Mouse (Mus musculus) olfactory bulb, adult 2 months (tissue): Measurements from ENCODE around the gene Hexim2. TPM values are rescaled to one million over a fixed set of nuclear protein-coding genes. Genes with fewer than 3 reads are reported as not detected.

ENCODE experiments used
- H3K27ac ChIP-seq: fragments of 200-500 bp; 2 replicates; pipeline ENCODE4 v1.5.1; 2012; ENCODE audit warnings: low read depth, low read length; ENCODE audit not compliant: insufficient read depth
- H3K4me1 ChIP-seq: fragments of 200-500 bp; 2 replicates; pipeline ENCODE4 v1.6.1; 2012; ENCODE audit warnings: low read length; ENCODE audit not compliant: control insufficient read depth, insufficient read depth
- H3K4me3 ChIP-seq: fragments of 200-500 bp; 2 replicates; pipeline ENCODE4 v1.5.1; 2012; ENCODE audit warnings: mild to moderate bottlenecking, low read depth, low read length, moderate library complexity; ENCODE audit not compliant: insufficient read depth
- CTCF ChIP-seq: fragments of 200-500 bp; IDR thresholded peaks from 2 replicates; pipeline ENCODE4 v1.5.1; 2012; ENCODE audit warnings: low read depth, mild to moderate bottlenecking, low read length, moderate library complexity; ENCODE audit not compliant: insufficient read depth
- POLR2A ChIP-seq: fragments of 200-500 bp; IDR thresholded peaks from 2 replicates; pipeline ENCODE4 v1.6.1; 2012; ENCODE audit warnings: mild to moderate bottlenecking, low read depth, low read length, moderate library complexity; ENCODE audit not compliant: insufficient read depth
- WGBS: fragments of 180-500 bp; shearing (Covaris S2); methylation state at CpG from one replicate; pipeline ENCODE4 v1.1.7; 2018; 5-methylcytosine and 5-hydroxymethylcytosine counted together
- polyA plus RNA-seq: library from polyadenylated mRNA; stranded (reverse); fragments of >200 nt; gene quantifications from 2 replicates; pipeline ENCODE4 v1.2.4, GENCODE M21; 2012; ENCODE audit warnings: low replicate concordance; ENCODE audit not compliant: missing spikeins, insufficient read depth, insufficient read length

The Hexim2 gene
- polyA plus RNA-seq, 1 experiment = not detected

DNA sequence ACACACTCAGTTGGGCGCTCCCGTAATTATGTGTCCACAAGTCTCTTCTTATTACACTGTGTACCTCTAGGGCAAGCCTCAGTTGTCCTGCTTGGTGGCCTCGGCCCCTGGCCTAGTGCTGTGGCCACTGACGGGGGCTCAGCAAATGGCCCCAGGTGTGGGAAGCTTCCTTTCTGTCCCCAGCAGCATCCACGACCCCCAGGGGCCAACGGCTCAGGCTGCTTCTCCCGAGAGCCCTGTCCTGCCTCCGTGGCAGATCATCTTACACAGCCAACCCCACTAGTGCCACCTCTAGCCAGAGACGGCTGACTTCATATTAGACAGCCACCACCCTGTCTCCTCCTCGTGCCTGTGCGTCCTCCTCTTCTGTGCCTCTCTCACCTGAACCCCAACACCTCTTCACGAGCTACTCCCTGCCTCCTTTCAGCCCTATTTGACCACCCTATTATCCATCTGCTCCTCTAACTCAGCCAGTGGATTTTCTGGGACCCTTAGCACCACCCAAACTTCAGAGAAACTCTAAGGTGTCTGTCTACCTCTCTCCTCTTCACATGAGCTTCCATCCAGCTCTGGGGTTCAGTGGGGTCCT, 32.8 kb upstream of the Hexim2 start:
- Histone ChIP-seq H3K27ac (no peak overlapping the region), H3K4me1 (peaks cover 25% of the 10 kb centered on the region), H3K4me3 (no peak overlapping the region)
- WGBS = 84% methylated on average over 12 of the region's 12 CpGs
- TF ChIP-seq CTCF (no peak), POLR2A (no peak)

DNA sequence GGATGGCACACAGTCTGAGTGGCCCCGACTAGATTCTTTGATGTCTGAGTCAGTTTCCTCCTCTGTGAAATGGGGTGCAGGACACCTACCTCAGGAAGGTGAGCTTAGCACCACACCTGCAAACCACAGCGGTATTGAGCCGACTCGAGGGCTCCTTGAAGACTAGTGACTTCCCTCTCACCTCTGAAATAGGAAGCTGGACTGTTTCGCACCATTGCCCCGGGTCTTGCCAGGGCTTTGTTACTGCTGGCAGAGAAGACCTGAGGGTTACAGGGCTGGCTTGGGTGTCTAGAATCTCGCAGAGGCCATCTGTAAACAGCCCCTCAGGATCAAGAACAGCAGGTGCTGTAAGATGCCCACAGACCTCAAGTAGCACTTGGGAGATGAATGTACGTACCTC, 31.9 kb upstream of the Hexim2 start:
- no peak for TF ChIP-seq POLR2A
- no peak for TF ChIP-seq CTCF
- Histone ChIP-seq H3K4me3 (no peak overlapping the region), H3K27ac (no peak overlapping the region), H3K4me1 (peaks cover 22% of the 10 kb centered on the region)
- WGBS = 84% methylated on average over 8 of the region's 8 CpGs

DNA sequence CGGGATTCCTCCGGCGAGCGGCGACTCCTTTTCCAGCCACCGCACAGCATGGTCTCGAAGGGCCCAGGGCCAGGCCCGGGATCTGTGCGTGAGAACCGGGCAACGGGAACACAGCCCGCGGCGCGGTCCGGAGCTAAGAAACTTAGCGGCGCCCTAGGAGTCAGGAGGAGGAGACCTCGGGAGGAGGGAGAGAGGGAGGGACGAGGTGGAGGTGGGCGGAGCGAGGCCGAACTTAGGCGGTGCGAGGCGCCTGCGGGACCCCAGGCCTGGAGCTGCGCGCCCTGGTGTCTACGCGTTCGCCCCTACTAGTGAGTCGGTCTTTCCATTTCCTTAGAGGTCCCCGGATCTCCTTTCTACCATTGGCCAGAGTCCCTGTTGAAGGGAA, 30.8 kb upstream of the Hexim2 start, which contains the start of the genes Plcd3 and Acbd4:
Gene Plcd3, minus strand, starts transcription at position 178 of the 385 bp plus-strand sequence.
Gene Acbd4, plus strand, starts transcription at position 202 of the 385 bp plus-strand sequence.
- TF ChIP-seq CTCF (no peak; the same call in 1 of the 2 replicates), POLR2A (peak; percentile 39; the same call in 1 of the 2 replicates)
- H3K27ac ChIP-seq = peak within 1 kb of the TSS; percentile 11; the same call in 1 of the 2 replicates
- WGBS = 2% methylated on average over 32 of the region's 34 CpGs
- H3K4me1 ChIP-seq = peaks cover 26% of the 10 kb centered on the region
- peak within 1 kb of the TSS; percentile 55 for H3K4me3 ChIP-seq

DNA sequence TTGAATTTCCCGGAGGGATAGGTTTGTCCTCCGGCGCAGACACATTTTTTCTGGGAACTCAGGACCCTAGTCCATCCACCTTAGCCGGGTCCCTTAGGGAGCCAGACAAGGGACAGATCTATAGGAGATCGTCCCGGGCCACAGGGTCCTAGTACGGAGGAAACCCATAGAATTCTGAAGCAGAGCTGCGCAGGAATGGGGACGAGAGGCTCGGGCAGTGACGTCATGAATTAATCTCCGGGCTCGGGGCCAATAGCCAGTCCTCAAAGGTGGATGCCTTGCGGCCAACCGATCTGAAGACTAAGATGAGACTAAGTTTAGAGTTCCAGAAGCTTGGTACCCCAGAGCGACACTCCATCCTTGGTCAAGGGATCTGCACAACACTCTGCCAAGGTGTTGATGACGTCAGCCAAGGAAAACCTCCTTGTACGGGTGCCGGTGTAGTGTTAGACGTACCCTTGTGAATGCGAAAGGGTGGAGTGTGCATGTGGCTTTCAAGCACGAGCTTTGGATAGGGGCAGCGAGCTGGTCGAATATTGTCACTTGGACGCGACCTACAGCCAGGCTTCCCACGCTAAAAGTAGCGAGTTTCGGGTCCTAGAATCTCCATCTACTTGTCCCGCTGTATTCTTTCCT, 30.2 kb upstream of the Hexim2 start:
- H3K27ac ChIP-seq = peak overlapping the region; percentile 11; the same call in 1 of the 2 replicates
- H3K4me3 ChIP-seq = peak overlapping the region; percentile 55
- WGBS = 1% methylated on average over 30 of the region's 30 CpGs
- TF ChIP-seq CTCF = no peak
- H3K4me1 ChIP-seq = peaks cover 26% of the 10 kb centered on the region

DNA sequence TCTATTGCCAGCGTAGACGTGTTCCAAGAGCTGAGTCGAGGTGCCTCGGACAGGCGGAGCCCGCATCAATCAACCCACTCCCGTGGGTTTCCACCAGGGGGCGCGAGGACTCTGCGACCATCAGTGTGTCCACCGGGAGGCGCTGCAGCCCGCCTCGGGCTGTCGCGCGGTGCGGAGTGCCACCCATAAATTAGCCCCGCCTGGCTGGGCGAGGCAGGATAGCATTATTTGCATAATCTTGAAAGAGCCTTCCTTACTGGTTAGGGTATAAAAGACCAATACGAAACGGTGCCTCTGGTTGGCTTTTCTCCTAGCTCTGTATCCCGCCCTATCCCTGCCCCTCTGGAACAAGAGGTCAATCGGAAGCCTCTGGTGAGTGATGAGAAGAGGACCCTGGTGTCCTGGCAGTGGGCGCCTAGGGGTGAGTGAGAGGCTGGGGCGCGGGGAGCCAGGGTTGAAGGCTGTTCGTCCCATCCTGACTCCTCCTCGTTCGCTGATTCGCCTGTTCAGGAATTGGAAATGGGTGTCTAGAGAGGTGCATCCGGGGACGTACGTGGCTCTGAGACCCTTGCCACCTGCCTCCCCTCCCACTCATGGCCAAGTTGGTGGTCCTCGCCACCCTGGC, 29.4 kb upstream of the Hexim2 start:
- Histone ChIP-seq H3K4me3 (peak overlapping the region; percentile 63), H3K27ac (no peak overlapping the region; the same call in 1 of the 2 replicates), H3K4me1 (peaks cover 26% of the 10 kb centered on the region)
- under 1% methylated on average over 35 of the region's 35 CpGs for WGBS
- TF ChIP-seq CTCF (peak; percentile 100), POLR2A (no peak)

DNA sequence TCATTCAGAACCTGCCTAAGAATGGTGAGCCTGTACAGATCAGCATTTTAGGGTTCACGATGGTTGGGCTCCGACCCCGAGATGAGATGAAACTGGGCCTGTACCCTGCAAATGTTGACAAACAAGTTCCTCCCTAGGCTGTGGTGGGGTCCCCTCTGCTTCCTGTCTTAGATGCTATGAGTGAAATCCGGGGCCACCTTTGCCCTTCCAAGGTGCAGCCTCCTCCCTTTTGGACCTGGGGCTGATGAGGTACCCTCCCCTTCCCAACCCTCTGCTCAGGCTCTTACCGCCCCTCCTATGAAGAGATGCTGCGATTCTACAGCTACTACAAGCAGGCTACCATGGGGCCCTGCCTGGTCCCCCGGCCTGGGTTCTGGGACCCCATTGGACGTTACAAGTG, 28.6 kb upstream of the Hexim2 start:
- H3K27ac ChIP-seq = no peak overlapping the region
- H3K4me3 ChIP-seq = peak overlapping the region; percentile 63
- 64% methylated on average over 8 of the region's 8 CpGs for WGBS
- H3K4me1 ChIP-seq = peaks cover 26% of the 10 kb centered on the region
- TF ChIP-seq POLR2A (no peak), CTCF (no peak)

DNA sequence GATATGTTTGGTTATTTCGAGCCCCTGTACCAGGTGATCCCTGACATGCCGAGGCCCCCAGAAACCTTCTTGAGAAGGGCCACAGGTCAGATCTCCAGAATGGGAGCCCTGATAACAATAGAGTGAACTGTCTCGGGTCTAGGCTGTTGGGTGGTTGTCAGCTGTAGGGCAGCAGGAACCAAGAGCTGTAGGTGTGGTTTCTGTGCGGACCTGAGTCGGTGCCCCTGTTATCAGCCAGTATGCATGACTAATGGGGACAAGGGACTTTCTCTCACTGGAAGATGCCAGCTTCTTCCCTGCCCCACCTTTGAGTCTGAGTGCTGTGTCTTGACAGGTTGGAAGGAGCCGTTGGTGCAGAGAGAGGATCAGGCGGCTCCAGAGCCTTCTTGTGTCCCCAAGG, 27.8 kb upstream of the Hexim2 start:
- Histone ChIP-seq H3K4me1 (peaks cover 26% of the 10 kb centered on the region), H3K4me3 (no peak overlapping the region), H3K27ac (no peak overlapping the region)
- TF ChIP-seq POLR2A = no peak
- TF ChIP-seq CTCF = no peak
- 90% methylated on average over 7 of the region's 7 CpGs for WGBS

DNA sequence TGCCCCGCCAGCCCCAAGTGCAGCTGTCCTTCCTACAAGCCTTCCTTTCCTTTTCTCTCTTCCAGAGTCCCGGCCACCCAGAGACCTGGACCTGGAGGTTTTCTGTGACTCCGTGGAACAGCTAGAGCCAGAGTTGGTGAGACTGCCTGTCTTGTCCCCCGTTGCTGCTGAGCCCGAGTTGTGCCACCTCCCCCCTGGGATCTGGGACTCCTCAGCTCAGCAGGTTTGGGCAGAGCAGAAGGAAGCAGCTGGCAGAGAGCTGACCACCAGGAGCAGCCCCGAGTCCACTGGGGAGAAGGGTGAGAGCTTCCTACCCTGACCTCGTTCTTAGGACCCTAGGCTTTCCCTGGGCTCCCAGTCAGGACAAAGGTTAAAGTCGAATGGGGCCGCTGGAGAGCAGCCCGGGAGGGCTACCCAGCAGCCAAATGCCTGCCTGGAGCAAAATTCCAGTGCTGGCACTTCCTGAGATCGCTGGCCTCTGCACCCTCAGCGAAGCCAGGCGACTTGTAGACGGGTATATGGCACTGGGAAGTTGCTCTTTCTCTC, 27.0 kb upstream of the Hexim2 start:
- Histone ChIP-seq H3K4me3 (no peak overlapping the region), H3K4me1 (peaks cover 26% of the 10 kb centered on the region), H3K27ac (no peak overlapping the region)
- no peak for TF ChIP-seq POLR2A
- no peak for TF ChIP-seq CTCF
- 55% methylated on average over 14 of the region's 14 CpGs for WGBS

DNA sequence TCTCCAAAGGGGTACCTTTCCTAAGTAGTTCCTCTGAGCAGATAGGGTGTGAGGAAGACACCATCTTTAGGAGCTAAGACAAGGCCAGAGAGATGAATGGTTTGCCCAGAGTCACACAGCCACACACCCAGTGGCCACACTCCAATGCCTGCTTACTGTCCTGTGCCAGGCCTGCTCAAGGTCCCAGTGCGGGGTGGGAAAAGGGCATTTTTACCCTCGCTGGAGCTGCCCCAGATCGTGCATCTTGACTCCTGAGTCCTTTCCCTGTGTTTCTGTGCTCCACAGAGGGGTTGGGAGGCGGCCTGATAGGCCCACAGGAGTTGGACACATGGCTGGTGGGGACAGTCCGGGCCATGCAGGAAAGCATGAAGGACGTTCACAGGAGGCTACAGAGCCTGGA, 26.4 kb upstream of the Hexim2 start:
- peaks cover 25% of the 10 kb centered on the region for H3K4me1 ChIP-seq
- no peak overlapping the region for H3K4me3 ChIP-seq
- H3K27ac ChIP-seq = no peak overlapping the region
- TF ChIP-seq POLR2A (no peak), CTCF (no peak)
- WGBS = 89% methylated on average over 6 of the region's 6 CpGs
